Mouse (Mus musculus) limb, embryonic 10.5 days (tissue): ENCODE results near the gene Skida1. TPM values are rescaled to one million over a fixed set of nuclear protein-coding genes. Genes with fewer than 3 reads are reported as not detected.
A peak's percentile ranks its signal among the peaks of the same experiment; 100 is the strongest.

Experiments
- DNase-seq: peaks from one replicate; pipeline ENCODE4 v3.0.0-alpha.2; 2017; ENCODE audit warnings: low spot score
- H3K27ac ChIP-seq: fragments of 300-500 bp; sonication (generic); 2 replicates; pipeline ENCODE4 v1.5.1; 2016; ENCODE audit warnings: mild to moderate bottlenecking
- H3K27me3 ChIP-seq: fragments of 300-500 bp; sonication (generic); 2 replicates; pipeline ENCODE4 v1.6.1; 2016; ENCODE audit warnings: low read depth, mild to moderate bottlenecking; ENCODE audit not compliant: poor library complexity, severe bottlenecking
- H3K36me3 ChIP-seq: fragments of 300-500 bp; sonication (generic); 2 replicates; pipeline ENCODE4 v1.6.1; 2016; ENCODE audit warnings: mild to moderate bottlenecking, moderate library complexity
- H3K4me1 ChIP-seq: fragments of 300-500 bp; sonication (generic); 2 replicates; pipeline ENCODE4 v1.6.1; 2016
- H3K4me3 ChIP-seq: fragments of 300-500 bp; sonication (generic); 2 replicates; pipeline ENCODE4 v1.5.1; 2016; ENCODE audit warnings: mild to moderate bottlenecking, moderate library complexity
- H3K9me3 ChIP-seq: fragments of 300-500 bp; sonication (generic); replicated peaks from 2 replicates; pipeline ENCODE4 v1.6.1; 2016; ENCODE audit warnings: mild to moderate bottlenecking
- WGBS: fragments of 180-500 bp; shearing (Covaris S2); methylation state at CpG from one replicate; pipeline ENCODE4 v1.1.7; 2016; 5-methylcytosine and 5-hydroxymethylcytosine counted together
- polyA plus RNA-seq: library from polyadenylated mRNA; unstranded; fragments of >200 nt; fragmentation: Nextera tagmentation; extraction: Ambion mirVana; gene quantifications from 2 replicates; pipeline ENCODE4 v1.2.1, GENCODE M21; 2016

Gene Skida1
- polyA plus RNA-seq, 1 experiment from 2014 or later: 11.5 TPM

GRCm38 (mm10) chr2:18052581-18052980 is 3.7 kb upstream of the Skida1 start:
- WGBS: 63% methylated on average over 3 of the region's 3 CpGs
- H3K4me3 ChIP-seq: no peak overlapping the region

GRCm38 (mm10) chr2:18051831-18052170 is 3.0 kb upstream of the Skida1 start:
- H3K9me3 ChIP-seq: no peaks in the 10 kb centered on the region
- H3K36me3 ChIP-seq: no peaks in the 10 kb centered on the region
- no peak for DNase-seq
- H3K27me3 ChIP-seq: no peaks in the 10 kb centered on the region
- peak overlapping the region; percentile 100 for H3K27ac ChIP-seq
- H3K4me1 ChIP-seq: peaks cover 51% of the 10 kb centered on the region
- 37% methylated on average over 3 of the region's 3 CpGs for WGBS
- H3K4me3 ChIP-seq: peak overlapping the region; percentile 90; the same call in 1 of the 2 replicates

More at GRCm38 (mm10) chr2:18052581-18052980, 3.7 kb upstream of the Skida1 start:
- H3K36me3 ChIP-seq: no peaks in the 10 kb centered on the region
- no peak for DNase-seq
- H3K27ac ChIP-seq: peak overlapping the region; percentile 98; the same call in 1 of the 2 replicates
- no peaks in the 10 kb centered on the region for H3K27me3 ChIP-seq
- no peaks in the 10 kb centered on the region for H3K9me3 ChIP-seq
- H3K4me1 ChIP-seq: peaks cover 51% of the 10 kb centered on the region

- 18% methylated on average over 11 of the region's 11 CpGs for WGBS
- Histone ChIP-seq H3K27me3 (no peaks in the 10 kb centered on the region), H3K36me3 (no peaks in the 10 kb centered on the region), H3K4me3 (peak overlapping the region; percentile 90), H3K27ac (peak overlapping the region; percentile 100), H3K4me1 (peaks cover 51% of the 10 kb centered on the region), H3K9me3 (no peaks in the 10 kb centered on the region)
- no peak for DNase-seq
These were observed 2.4 kb upstream of the Skida1 start for GRCm38 (mm10) chr2:18051026-18051830.

DNA sequence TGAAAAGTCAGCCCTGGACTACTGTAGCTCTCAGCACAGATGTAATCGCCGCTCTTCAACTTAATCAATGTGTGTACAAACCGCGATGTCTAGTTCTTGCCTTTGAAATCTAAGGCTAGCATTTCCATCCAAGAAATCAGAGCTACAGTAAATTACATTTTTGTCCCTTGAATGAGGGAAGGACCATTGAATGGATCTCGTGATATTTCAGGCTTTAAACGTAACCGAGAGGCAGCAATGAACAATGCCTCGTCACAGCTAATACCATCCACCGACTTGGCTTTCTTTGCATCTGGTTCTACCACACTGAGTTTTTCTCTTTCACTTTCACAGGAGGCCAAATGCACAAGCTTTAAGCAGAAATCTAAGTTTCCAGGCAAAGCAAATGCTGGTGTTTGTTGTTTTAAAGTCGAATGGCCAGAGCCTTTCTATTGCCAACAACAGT is 1.7 kb upstream of the Skida1 start:
- H3K9me3 ChIP-seq: no peaks in the 10 kb centered on the region
- no peak for DNase-seq
- H3K27me3 ChIP-seq: no peaks in the 10 kb centered on the region
- peak overlapping the region; percentile 100 for H3K27ac ChIP-seq
- peaks cover 51% of the 10 kb centered on the region for H3K4me1 ChIP-seq
- peak overlapping the region; percentile 90 for H3K4me3 ChIP-seq
- WGBS: 9% methylated on average over 10 of the region's 10 CpGs
- no peaks in the 10 kb centered on the region for H3K36me3 ChIP-seq

- Histone ChIP-seq H3K27me3 (no peaks in the 10 kb centered on the region), H3K27ac (peak overlapping the region; percentile 100), H3K4me3 (peak overlapping the region; percentile 90), H3K9me3 (no peaks in the 10 kb centered on the region), H3K36me3 (no peaks in the 10 kb centered on the region), H3K4me1 (peaks cover 51% of the 10 kb centered on the region)
- WGBS: 17% methylated on average over 2 of the region's 2 CpGs
- DNase-seq: no peak
These were observed 1.2 kb upstream of the Skida1 start for GRCm38 (mm10) chr2:18050018-18050417.

- Histone ChIP-seq H3K36me3 (no peaks in the 10 kb centered on the region), H3K9me3 (no peaks in the 10 kb centered on the region), H3K4me1 (peaks cover 49% of the 10 kb centered on the region), H3K4me3 (peak overlapping the region; percentile 90), H3K27ac (peak overlapping the region; percentile 100), H3K27me3 (no peaks in the 10 kb centered on the region)
- 5% methylated on average over 11 of the region's 11 CpGs for WGBS
- DNase-seq: peak; percentile 65
These were observed 499 bp upstream of the Skida1 start for GRCm38 (mm10) chr2:18049279-18049821.

DNA sequence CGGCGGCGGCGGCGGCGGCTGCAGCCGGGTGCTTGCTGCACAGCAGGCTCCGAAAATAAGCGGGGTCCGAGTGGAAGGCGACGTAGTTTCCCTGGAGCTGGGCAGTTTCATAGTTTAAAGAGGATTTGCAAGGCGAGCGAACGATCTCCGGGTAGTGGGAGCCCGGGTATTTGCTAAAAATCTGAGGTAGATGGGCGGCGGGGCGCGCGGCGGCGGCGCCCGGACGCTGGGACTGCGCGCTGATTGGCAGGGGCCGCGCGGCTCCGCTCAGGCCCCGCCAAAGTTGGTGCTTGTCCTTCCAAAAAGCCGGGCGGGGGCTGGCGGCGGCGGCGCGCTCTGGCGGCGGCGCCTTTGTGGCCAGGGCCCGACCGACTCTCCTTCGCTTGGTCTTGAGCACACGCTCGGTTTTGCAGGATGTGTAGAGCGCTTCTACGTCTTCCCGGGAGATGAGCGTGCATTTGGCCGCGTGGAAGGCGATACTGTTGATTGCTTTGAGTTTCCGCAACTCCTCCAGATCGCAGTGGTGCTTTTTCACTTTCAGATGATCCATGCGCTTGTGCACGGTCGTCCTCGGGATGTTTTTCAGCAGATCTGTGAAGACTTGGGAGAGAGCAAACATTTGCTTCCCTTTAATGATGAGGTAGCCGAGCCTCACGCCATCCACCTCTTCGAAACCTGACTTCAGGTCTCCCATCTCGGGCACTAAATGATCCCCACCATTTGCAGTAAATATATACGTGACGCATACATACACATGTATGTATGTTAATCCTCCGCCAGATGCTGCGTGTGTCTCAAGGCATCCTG is 1.0 kb downstream of the Skida1 start:
- under 1% methylated on average over 70 of the region's 70 CpGs for WGBS
- peak overlapping the region; percentile 90 for H3K4me3 ChIP-seq
- peak; percentile 82 for DNase-seq
- no peaks in the 10 kb centered on the region for H3K36me3 ChIP-seq
- no peaks in the 10 kb centered on the region for H3K9me3 ChIP-seq
- H3K27ac ChIP-seq: peak overlapping the region; percentile 100
- H3K27me3 ChIP-seq: no peaks in the 10 kb centered on the region
- peaks cover 47% of the 10 kb centered on the region for H3K4me1 ChIP-seq

DNA sequence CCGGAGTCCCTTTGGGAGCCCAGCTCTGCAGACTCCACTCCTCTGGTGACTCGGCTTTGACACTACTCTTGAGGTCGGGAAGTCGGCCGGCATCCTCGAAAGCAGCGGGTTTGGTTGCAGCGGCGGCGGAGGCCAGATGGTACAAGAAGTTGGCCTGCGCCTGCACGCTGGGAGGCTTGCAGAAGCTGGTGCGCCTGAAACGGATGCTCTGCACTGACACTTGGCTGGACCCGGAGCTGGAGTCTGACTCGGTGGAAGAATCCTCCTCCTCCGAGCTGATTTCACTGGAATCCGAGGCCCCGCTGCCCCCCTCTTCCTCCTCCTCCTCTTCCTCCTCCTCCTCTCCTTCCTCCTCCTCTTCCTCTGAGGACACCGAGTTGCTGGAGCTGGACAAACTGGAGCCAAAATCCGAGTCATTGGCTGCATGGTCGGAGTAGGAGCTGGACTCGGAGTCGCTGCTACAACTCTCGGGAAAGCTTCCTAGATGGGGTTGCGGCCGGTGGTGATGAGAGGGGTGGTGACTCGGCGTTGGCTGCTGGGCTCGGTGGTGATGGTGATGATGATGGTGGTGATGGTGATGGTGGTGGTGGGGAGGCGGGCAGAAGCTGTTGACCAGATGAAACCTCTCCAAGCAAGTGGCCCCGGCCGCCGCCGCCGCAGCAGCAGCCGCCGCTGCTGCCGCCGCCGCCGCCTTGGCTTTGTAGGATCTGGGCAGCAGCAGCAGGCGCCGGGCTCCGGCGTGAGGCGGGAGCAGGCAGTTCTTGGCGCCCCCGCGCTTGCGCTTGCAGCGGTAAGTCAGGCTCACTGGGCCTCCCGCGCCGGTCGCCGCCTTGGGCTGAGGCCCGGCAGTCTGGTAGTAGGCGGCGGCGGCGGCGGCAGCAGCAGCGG is 1.8 kb downstream of the Skida1 start:
- peak overlapping the region; percentile 100 for H3K27ac ChIP-seq
- peak; percentile 75 for DNase-seq
- no peaks in the 10 kb centered on the region for H3K27me3 ChIP-seq
- no peaks in the 10 kb centered on the region for H3K36me3 ChIP-seq
- under 1% methylated on average over 64 of the region's 64 CpGs for WGBS
- H3K9me3 ChIP-seq: no peaks in the 10 kb centered on the region
- peaks cover 50% of the 10 kb centered on the region for H3K4me1 ChIP-seq
- peak overlapping the region; percentile 90 for H3K4me3 ChIP-seq

GRCm38 (mm10) chr2:18046186-18046585 is 2.7 kb downstream of the Skida1 start:
- Histone ChIP-seq H3K4me3 (peak overlapping the region; percentile 90), H3K27me3 (no peaks in the 10 kb centered on the region), H3K36me3 (no peaks in the 10 kb centered on the region), H3K4me1 (peaks cover 52% of the 10 kb centered on the region), H3K9me3 (no peaks in the 10 kb centered on the region), H3K27ac (peak overlapping the region; percentile 100)
- DNase-seq: no peak
- under 1% methylated on average over 4 of the region's 4 CpGs for WGBS

- Histone ChIP-seq H3K27ac (peak overlapping the region; percentile 100), H3K4me1 (peaks cover 52% of the 10 kb centered on the region), H3K4me3 (peak overlapping the region; percentile 90), H3K9me3 (no peaks in the 10 kb centered on the region), H3K27me3 (no peaks in the 10 kb centered on the region), H3K36me3 (no peaks in the 10 kb centered on the region)
- no peak for DNase-seq
- 7% methylated on average over 6 of the region's 6 CpGs for WGBS
These were observed 3.1 kb downstream of the Skida1 start for GRCm38 (mm10) chr2:18045781-18046181.

- Histone ChIP-seq H3K4me1 (peaks cover 52% of the 10 kb centered on the region), H3K4me3 (peak overlapping the region; percentile 90), H3K27ac (peak overlapping the region; percentile 100), H3K9me3 (no peaks in the 10 kb centered on the region), H3K27me3 (no peaks in the 10 kb centered on the region), H3K36me3 (no peaks in the 10 kb centered on the region)
- WGBS: 9% methylated on average over 7 of the region's 7 CpGs
- no peak for DNase-seq
These were observed 3.6 kb downstream of the Skida1 start for GRCm38 (mm10) chr2:18045143-18045780.
